Mouse (Mus musculus) left cerebral cortex, adult 6 months (tissue): ENCODE data around the gene Dnajc17. TPM values are rescaled to one million over a fixed set of nuclear protein-coding genes. Genes with fewer than 3 reads are reported as not detected.

Experiments
- long read RNA-seq, 2 experiments: library from polyadenylated mRNA; unstranded; transcript quantifications; one replicate each; pipeline ENCODE4 v2.0.0; 2019 to 2020
- polyA plus RNA-seq: library from polyadenylated mRNA; unstranded; fragments of <200 nt; fragmentation: Nextera tagmentation; gene quantifications from 2 replicates; pipeline ENCODE4 v1.2.3, GENCODE M21; 2021

The Dnajc17 gene
- 15.1 and 16.7 TPM in 2 replicates for polyA plus RNA-seq
- long read RNA-seq, experiment 1, transcript Dnajc17-201 (11 exons, 1,008 nt) = major isoform, 9 of 12 reads
- long read RNA-seq, experiment 1, partial matches to known transcripts = 0 of 12 reads
- long read RNA-seq, experiment 1, other reads (novel, unspliced or antisense) = 3 of 12 reads
- long read RNA-seq, experiment 2, transcript Dnajc17-201 (11 exons, 1,008 nt) = major isoform, 22 of 26 reads
- long read RNA-seq, experiment 2, partial matches to known transcripts = 2 of 26 reads
- long read RNA-seq, experiment 2, other reads (novel, unspliced or antisense) = 2 of 26 reads

GRCm38 (mm10) chr2:119208344-119209175 is at the start of gene Dnajc17, which contains the start of gene Zfyve19:
TSS of gene Dnajc17 (minus strand) at chr2:119208795.
TSS of gene Zfyve19 (plus strand) at chr2:119208617.

GRCm38 (mm10) chr2:119237210-119237870 is 28.7 kb upstream of the Dnajc17 start, which contains the start of gene Spint1:
TSS of gene Spint1 (plus strand) at chr2:119237362.

GRCm38 (mm10) chr2:119229775-119230704 is 21.4 kb upstream of the Dnajc17 start, which contains the start of gene Ppp1r14d:
TSS of gene Ppp1r14d (minus strand) at chr2:119229906.

GRCm38 (mm10) chr2:119173991-119174651 is 34.5 kb downstream of the Dnajc17 start, which contains the start of gene Gm14137:
TSS of gene Gm14137 (plus strand) at chr2:119174509.

GRCm38 (mm10) chr2:119166901-119167865 is 41.4 kb downstream of the Dnajc17 start, which contains the start of gene Gchfr:
TSS of gene Gchfr (plus strand) at chr2:119167773.

GRCm38 (mm10) chr2:119156681-119157572 is 51.7 kb downstream of the Dnajc17 start, which contains the start of gene Rmdn3:
TSS of gene Rmdn3 (minus strand) at chr2:119157034.

Other genes with a start within 250 kb of the Dnajc17 start
- 79.3 and 95.9 TPM in 2 replicates for gene Ccdc32, start 179.4 kb downstream of the Dnajc17 start, polyA plus RNA-seq
- gene Rpusd2, start 174.0 kb downstream of the Dnajc17 start, polyA plus RNA-seq = 5.7 and 6.7 TPM in 2 replicates
- gene Knl1, start 161.7 kb downstream of the Dnajc17 start, polyA plus RNA-seq = 0.04 and 0.21 TPM in 2 replicates
- 0.80 TPM in 2 replicates for gene Rad51, start 96.0 kb downstream of the Dnajc17 start, polyA plus RNA-seq
- 35.9 and 39.0 TPM in 2 replicates for gene Rmdn3, start 51.8 kb downstream of the Dnajc17 start, polyA plus RNA-seq
- 2.9 and 3.3 TPM in 2 replicates for gene Gchfr, start 41.0 kb downstream of the Dnajc17 start, polyA plus RNA-seq
- gene Gm14137, start 34.3 kb downstream of the Dnajc17 start, polyA plus RNA-seq = 0.05 TPM in 1 of 2 replicates, not detected in the other
- 32.0 and 32.8 TPM in 2 replicates for gene Zfyve19, start 178 bp downstream of the Dnajc17 start, polyA plus RNA-seq
- gene Ppp1r14d, start 21.1 kb upstream of the Dnajc17 start, polyA plus RNA-seq = not detected in 2 replicates
- gene Spint1, start 28.6 kb upstream of the Dnajc17 start, polyA plus RNA-seq = 1.9 and 2.4 TPM in 2 replicates
- 11.9 and 13.8 TPM in 2 replicates for gene Rhov, start 62.5 kb upstream of the Dnajc17 start, polyA plus RNA-seq
- gene Vps18, start 79.9 kb upstream of the Dnajc17 start, polyA plus RNA-seq = 16.4 TPM in 2 replicates
- 0.56 and 0.72 TPM in 2 replicates for gene Dll4, start 117.0 kb upstream of the Dnajc17 start, polyA plus RNA-seq
- gene Chac1, start 142.4 kb upstream of the Dnajc17 start, polyA plus RNA-seq = 14.6 and 19.3 TPM in 2 replicates